Mouse (Mus musculus): ENCODE measurements at regions not wholly inside any gene's neighbourhood (a gene's known extent, or its start where the extent isn't known, plus 50 kb on each side); places are given as distances from the start of the nearest gene placed in this dataset.

GRCm38 (mm10) chr7:39655709-39656397, 138.3 kb downstream of the Zfp619 start:
- no peak for TF ChIP-seq CTCF (conservative IDR thresholded peaks at IDR 0.05; ENCODE audit: low read length)
- TF ChIP-seq POU5F1 (IDR thresholded peaks at IDR 0.05; ENCODE audit: borderline replicate concordance, low read length) = no peak

Data from E14TG2a.4 (cell line).